Mouse (Mus musculus): Measurements from ENCODE around the gene Bcar1.

DNA sequence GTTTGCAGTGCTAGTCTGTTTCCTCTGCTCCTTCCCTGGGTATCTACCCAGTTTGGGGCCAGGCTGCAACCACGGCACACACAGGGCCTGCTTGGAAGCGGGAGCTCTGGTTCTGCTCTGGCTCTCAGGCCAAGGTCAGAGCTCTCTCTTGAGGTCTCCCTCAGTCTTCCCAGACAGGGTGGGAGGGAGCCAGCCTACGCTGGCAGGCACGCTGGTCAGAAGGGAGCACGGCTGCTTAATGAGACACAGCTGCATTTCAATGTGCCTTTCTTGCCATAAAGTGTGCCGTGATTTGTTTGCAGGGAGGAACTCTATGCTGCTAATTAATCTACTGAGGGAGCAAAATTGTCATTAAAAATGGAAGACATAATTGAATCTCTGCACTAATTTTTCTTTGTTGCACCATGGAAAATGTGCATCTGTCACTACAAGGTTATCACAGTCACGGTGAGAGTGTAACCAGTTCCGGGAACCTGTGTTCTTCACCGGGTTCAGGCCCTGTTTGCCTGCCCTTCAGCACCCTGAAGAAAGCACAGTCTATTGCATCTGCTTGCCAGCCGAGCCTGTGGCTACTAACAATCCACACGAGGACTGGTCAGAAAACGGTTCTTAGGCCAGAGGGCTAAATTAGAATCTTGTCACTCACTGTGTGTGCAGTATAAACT lies 26.3 kb upstream of the Bcar1 start:
- TF ChIP-seq CTCF (IDR thresholded peaks at IDR 0.05; ENCODE audit: insufficient read depth, low read depth, low read length) (no peak), POLR2A (IDR thresholded peaks at IDR 0.05; ENCODE audit: insufficient read depth, low read depth, low read length) (no peak)

All from olfactory bulb, adult 2 months (tissue).